Mouse (Mus musculus) midbrain, embryonic 12.5 days (tissue): ENCODE measurements around the gene Ppil3. TPM values are rescaled to one million over a fixed set of nuclear protein-coding genes. Genes with fewer than 3 reads are reported as not detected.

ENCODE experiments used
- ATAC-seq: fragments of 200-750 bp; cut with Nextera tagmentation; 2 replicates; pipeline ENCODE4 v1.8.0; 2017; ENCODE audit warnings: low read depth, moderate TSS enrichment, moderate library complexity; ENCODE audit not compliant: low FRiP score
- H3K27ac ChIP-seq: fragments of 300-500 bp; sonication (generic); replicated peaks from 2 replicates; pipeline ENCODE4 v1.5.1; 2016; ENCODE audit warnings: mild to moderate bottlenecking
- H3K27me3 ChIP-seq: fragments of 300-500 bp; sonication (generic); 2 replicates; pipeline ENCODE4 v1.6.1; 2016; ENCODE audit warnings: mild to moderate bottlenecking
- H3K36me3 ChIP-seq: fragments of 300-500 bp; sonication (generic); 2 replicates; pipeline ENCODE4 v1.6.1; 2016
- H3K4me1 ChIP-seq: fragments of 300-500 bp; sonication (generic); 2 replicates; pipeline ENCODE4 v1.6.1; 2016
- H3K4me2 ChIP-seq: fragments of 300-500 bp; sonication (generic); replicated peaks from 2 replicates; pipeline ENCODE4 v1.6.1; 2016; ENCODE audit warnings: mild to moderate bottlenecking, moderate library complexity
- H3K4me3 ChIP-seq: fragments of 300-500 bp; sonication (generic); 2 replicates; pipeline ENCODE4 v1.5.1; 2016; ENCODE audit warnings: mild to moderate bottlenecking
- H3K9ac ChIP-seq: fragments of 300-500 bp; sonication (generic); replicated peaks from 2 replicates; pipeline ENCODE4 v1.6.1; 2016; ENCODE audit warnings: mild to moderate bottlenecking, moderate library complexity
- H3K9me3 ChIP-seq: fragments of 300-500 bp; sonication (generic); 2 replicates; pipeline ENCODE4 v1.6.1; 2016; ENCODE audit warnings: mild to moderate bottlenecking
- WGBS: fragments of 180-500 bp; shearing (Covaris S2); methylation state at CpG from one replicate; pipeline ENCODE4 v1.1.7; 2016; 5-methylcytosine and 5-hydroxymethylcytosine counted together
- polyA plus RNA-seq: library from polyadenylated mRNA; unstranded; fragments of >200 nt; fragmentation: Nextera tagmentation; extraction: Ambion mirVana; gene quantifications from 2 replicates; pipeline ENCODE4 v1.2.1, GENCODE M21; 2016

The Ppil3 gene
- 51.9 and 52.8 TPM in 2 replicates for polyA plus RNA-seq

DNA sequence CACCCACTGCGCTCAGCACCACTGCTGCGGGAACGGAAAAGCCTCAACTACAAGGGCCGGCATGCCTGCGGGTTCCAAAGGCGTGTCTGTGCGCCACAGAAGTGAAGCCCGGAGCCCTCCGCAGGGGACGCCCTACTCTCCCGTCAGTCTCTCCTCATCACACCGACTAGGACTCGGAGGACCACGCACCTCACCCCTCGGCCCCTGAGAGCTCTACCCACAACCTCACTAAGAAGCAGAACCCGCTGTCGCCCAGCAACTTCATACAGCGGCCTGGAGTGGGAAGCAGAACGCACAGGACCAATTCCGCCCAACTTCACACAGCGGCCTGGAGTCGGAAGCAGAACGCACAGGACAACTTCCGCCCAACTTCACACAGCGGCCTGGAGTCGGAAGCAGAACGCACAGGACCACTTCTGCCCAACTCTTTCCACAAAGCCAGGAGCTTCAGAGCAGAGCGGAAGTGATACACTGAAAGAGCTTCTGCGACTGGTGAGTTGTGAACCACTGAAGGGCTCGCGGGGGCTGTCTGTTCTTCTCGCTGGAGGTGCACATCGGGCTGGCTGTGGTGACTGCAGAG, at the start of gene Ppil3, which contains the start of gene Nif3l1:
Gene Ppil3, minus strand, starts transcription at position 344 of the 580 bp plus-strand sequence.
Gene Nif3l1, plus strand, starts transcription at position 9 of the 580 bp plus-strand sequence.
- peak within 1 kb of the TSS; percentile 86 for H3K27ac ChIP-seq
- no peaks in the 10 kb centered on the region for H3K27me3 ChIP-seq
- WGBS: under 1% methylated on average over 33 of the region's 33 CpGs
- peaks cover 22% of the 10 kb centered on the region for H3K4me1 ChIP-seq
- H3K4me3 ChIP-seq: peak within 1 kb of the TSS; percentile 56
- H3K9ac ChIP-seq: peak within 1 kb of the TSS; percentile 80
- H3K36me3 ChIP-seq: peaks cover 30% of the 10 kb centered on the region
- H3K9me3 ChIP-seq: no peaks in the 10 kb centered on the region
- peak; percentile 94 for ATAC-seq
- peak within 1 kb of the TSS; percentile 62 for H3K4me2 ChIP-seq

GRCm38 (mm10) chr1:58482647-58483046, 37.4 kb upstream of the Ppil3 start:
- H3K4me3 ChIP-seq: no peak overlapping the region
- no peak overlapping the region for H3K27ac ChIP-seq
- H3K4me2 ChIP-seq: no peak overlapping the region
- WGBS: 93% methylated on average over 4 of the region's 4 CpGs
- H3K9me3 ChIP-seq: no peaks in the 10 kb centered on the region
- H3K4me1 ChIP-seq: no peaks in the 10 kb centered on the region
- peaks cover 78% of the 10 kb centered on the region for H3K36me3 ChIP-seq
- H3K27me3 ChIP-seq: no peaks in the 10 kb centered on the region
- no peak for ATAC-seq
- no peak overlapping the region for H3K9ac ChIP-seq

GRCm38 (mm10) chr1:58475662-58476061, 30.4 kb upstream of the Ppil3 start:
- Histone ChIP-seq H3K9me3 (no peaks in the 10 kb centered on the region), H3K9ac (no peak overlapping the region), H3K36me3 (peaks cover 79% of the 10 kb centered on the region), H3K4me3 (no peak overlapping the region), H3K27me3 (no peaks in the 10 kb centered on the region), H3K27ac (no peak overlapping the region), H3K4me2 (no peak overlapping the region), H3K4me1 (no peaks in the 10 kb centered on the region)
- no peak for ATAC-seq
- 96% methylated on average over 8 of the region's 8 CpGs for WGBS

DNA sequence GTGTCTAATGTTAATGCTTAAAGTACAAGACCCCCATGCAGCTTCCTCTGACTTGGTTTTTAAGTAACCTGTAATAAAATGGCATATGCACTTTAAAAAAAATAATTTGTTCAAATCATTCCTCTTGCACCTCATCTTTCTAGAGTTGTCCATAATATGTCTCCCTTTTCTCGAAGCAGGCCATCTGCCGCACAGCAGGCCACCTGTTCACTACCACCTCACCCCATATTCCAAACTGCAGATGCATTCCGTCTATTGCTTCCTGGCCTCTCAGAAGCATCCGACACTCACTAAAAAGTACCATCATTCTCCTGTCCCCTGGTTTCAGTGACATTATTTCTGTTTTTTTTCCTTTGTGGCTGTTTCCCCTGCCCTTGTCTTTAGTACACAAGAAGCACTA, 20.3 kb upstream of the Ppil3 start:
- H3K27me3 ChIP-seq: no peaks in the 10 kb centered on the region
- peaks cover 79% of the 10 kb centered on the region for H3K36me3 ChIP-seq
- H3K9ac ChIP-seq: no peak overlapping the region
- H3K4me1 ChIP-seq: no peaks in the 10 kb centered on the region
- H3K4me3 ChIP-seq: no peak overlapping the region
- H3K9me3 ChIP-seq: no peaks in the 10 kb centered on the region
- H3K4me2 ChIP-seq: no peak overlapping the region
- ATAC-seq: no peak
- H3K27ac ChIP-seq: no peak overlapping the region
- WGBS: 89% methylated on average over 4 of the region's 4 CpGs

DNA sequence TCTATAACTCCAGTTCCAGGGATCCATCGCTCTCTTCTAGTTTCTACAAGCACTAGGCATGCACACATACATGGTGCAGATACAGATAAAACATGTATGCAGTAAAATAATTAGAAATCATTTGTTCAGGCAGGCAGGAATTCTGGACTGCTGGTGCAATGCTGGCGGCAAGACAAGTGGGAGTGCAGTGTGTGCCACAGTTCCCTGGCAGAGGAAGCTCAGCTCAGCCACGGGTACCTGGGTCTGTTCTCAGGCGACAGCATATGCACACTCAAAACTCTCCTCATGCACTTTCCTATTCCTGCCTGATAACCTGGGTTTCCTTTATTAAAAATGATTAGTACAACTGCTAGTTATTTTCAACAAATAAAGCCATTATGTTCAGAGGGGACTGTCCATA, 19.8 kb upstream of the Ppil3 start:
- Histone ChIP-seq H3K27me3 (no peaks in the 10 kb centered on the region), H3K9me3 (no peaks in the 10 kb centered on the region), H3K4me2 (no peak overlapping the region), H3K36me3 (peaks cover 78% of the 10 kb centered on the region), H3K4me3 (no peak overlapping the region), H3K9ac (no peak overlapping the region), H3K4me1 (no peaks in the 10 kb centered on the region), H3K27ac (no peak overlapping the region)
- WGBS: 92% methylated on average over 4 of the region's 4 CpGs
- ATAC-seq: no peak

- H3K27ac ChIP-seq: no peak overlapping the region
- H3K9ac ChIP-seq: no peak overlapping the region
- ATAC-seq: no peak
- peaks cover 78% of the 10 kb centered on the region for H3K36me3 ChIP-seq
- no peaks in the 10 kb centered on the region for H3K4me1 ChIP-seq
- no peak overlapping the region for H3K4me3 ChIP-seq
- WGBS: 92% methylated on average over 2 of the region's 2 CpGs
- no peaks in the 10 kb centered on the region for H3K27me3 ChIP-seq
- H3K4me2 ChIP-seq: no peak overlapping the region
- no peaks in the 10 kb centered on the region for H3K9me3 ChIP-seq
Measured at GRCm38 (mm10) chr1:58463935-58464334, 18.6 kb upstream of the Ppil3 start.

DNA sequence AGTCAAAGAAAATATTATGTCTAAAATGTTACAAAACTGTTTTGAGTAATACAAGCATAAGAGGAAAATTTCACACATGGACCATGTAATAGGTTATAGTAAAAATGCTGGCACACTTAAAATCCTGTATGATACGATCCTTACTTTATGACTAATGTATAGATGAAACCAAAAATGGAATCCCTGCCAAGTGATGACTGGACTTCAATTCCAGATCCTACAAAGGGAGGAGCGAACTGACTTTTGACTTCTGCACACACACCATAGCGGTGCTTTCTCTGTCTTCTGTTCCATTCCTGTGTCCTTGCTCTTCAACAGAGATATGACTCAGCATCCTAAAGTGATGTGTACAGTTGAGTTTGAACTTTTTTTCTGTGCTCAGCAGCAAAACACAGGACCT, 15.3 kb upstream of the Ppil3 start:
- H3K4me2 ChIP-seq: no peak overlapping the region
- WGBS: 98% methylated on average over 3 of the region's 3 CpGs
- no peak overlapping the region for H3K9ac ChIP-seq
- no peaks in the 10 kb centered on the region for H3K4me1 ChIP-seq
- no peaks in the 10 kb centered on the region for H3K27me3 ChIP-seq
- no peak overlapping the region for H3K27ac ChIP-seq
- ATAC-seq: no peak
- peaks cover 92% of the 10 kb centered on the region for H3K36me3 ChIP-seq
- no peak overlapping the region for H3K4me3 ChIP-seq
- H3K9me3 ChIP-seq: no peaks in the 10 kb centered on the region

- Histone ChIP-seq H3K36me3 (peaks cover 92% of the 10 kb centered on the region), H3K27ac (no peak overlapping the region), H3K4me3 (no peak overlapping the region), H3K27me3 (no peaks in the 10 kb centered on the region), H3K4me2 (no peak overlapping the region), H3K9ac (no peak overlapping the region), H3K4me1 (no peaks in the 10 kb centered on the region), H3K9me3 (no peaks in the 10 kb centered on the region)
- 86% methylated on average over 2 of the region's 2 CpGs for WGBS
- no peak for ATAC-seq
Measured at GRCm38 (mm10) chr1:58458867-58459266, 13.6 kb upstream of the Ppil3 start.

- Histone ChIP-seq H3K9me3 (no peaks in the 10 kb centered on the region), H3K27me3 (no peaks in the 10 kb centered on the region), H3K4me2 (no peak overlapping the region), H3K27ac (no peak overlapping the region), H3K4me3 (no peak overlapping the region), H3K9ac (no peak overlapping the region), H3K4me1 (no peaks in the 10 kb centered on the region), H3K36me3 (peaks cover 94% of the 10 kb centered on the region)
- WGBS: 89% methylated on average over 5 of the region's 5 CpGs
- ATAC-seq: no peak
Measured at GRCm38 (mm10) chr1:58458175-58458574, 12.9 kb upstream of the Ppil3 start.

DNA sequence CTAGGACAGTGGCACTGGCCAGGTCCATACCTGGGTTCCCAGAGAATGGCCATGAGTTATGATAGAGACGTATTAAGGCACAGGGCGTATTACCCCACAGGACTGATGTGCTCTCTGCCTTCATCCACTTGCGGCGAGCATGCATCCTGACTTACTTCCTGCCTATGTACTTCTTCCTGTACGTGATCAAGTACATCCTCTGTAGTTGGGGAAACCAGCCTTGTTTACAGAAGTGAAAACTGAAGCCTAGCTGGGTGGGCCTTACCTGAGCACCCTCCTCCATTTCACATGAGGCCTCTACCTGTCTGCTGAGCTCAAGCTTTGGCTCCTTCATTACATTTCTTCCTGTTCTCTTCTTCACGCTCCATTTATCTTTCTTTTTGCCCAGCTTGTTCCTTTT, 9.0 kb upstream of the Ppil3 start:
- Histone ChIP-seq H3K27ac (no peak overlapping the region), H3K4me1 (no peaks in the 10 kb centered on the region), H3K9me3 (no peaks in the 10 kb centered on the region), H3K36me3 (peaks cover 83% of the 10 kb centered on the region), H3K4me2 (no peak overlapping the region), H3K9ac (no peak overlapping the region), H3K27me3 (no peaks in the 10 kb centered on the region), H3K4me3 (no peak overlapping the region)
- no peak for ATAC-seq
- WGBS: 97% methylated on average over 6 of the region's 6 CpGs

- no peak overlapping the region for H3K27ac ChIP-seq
- no peaks in the 10 kb centered on the region for H3K9me3 ChIP-seq
- H3K27me3 ChIP-seq: no peaks in the 10 kb centered on the region
- 88% methylated on average over 7 of the region's 7 CpGs for WGBS
- peaks cover 22% of the 10 kb centered on the region for H3K4me1 ChIP-seq
- no peak overlapping the region for H3K4me3 ChIP-seq
- H3K9ac ChIP-seq: no peak overlapping the region
- H3K36me3 ChIP-seq: peaks cover 38% of the 10 kb centered on the region
- no peak for ATAC-seq
- no peak overlapping the region for H3K4me2 ChIP-seq
Measured at GRCm38 (mm10) chr1:58448396-58448795, 3.1 kb upstream of the Ppil3 start.

DNA sequence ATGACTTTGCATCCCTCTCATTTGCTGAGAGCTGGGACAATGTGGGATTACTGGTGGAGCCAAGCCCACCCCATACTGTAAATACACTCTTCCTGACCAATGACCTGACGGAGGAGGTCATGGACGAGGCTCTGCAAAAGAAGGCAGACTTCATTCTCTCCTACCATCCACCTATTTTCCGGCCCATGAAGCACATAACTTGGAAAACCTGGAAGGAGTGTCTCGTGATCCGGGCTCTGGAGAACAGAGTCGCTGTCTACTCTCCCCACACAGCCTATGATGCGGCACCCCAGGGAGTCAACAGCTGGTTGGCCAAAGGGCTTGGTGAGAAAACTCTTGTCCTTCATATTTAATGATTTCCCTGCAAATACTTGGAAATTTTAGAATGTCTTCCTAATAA, 2.5 kb upstream of the Ppil3 start:
- Histone ChIP-seq H3K4me1 (peaks cover 22% of the 10 kb centered on the region), H3K27me3 (no peaks in the 10 kb centered on the region), H3K4me3 (no peak overlapping the region), H3K9ac (no peak overlapping the region), H3K4me2 (no peak overlapping the region), H3K36me3 (peaks cover 32% of the 10 kb centered on the region), H3K9me3 (no peaks in the 10 kb centered on the region), H3K27ac (no peak overlapping the region)
- ATAC-seq: no peak
- 93% methylated on average over 7 of the region's 7 CpGs for WGBS

GRCm38 (mm10) chr1:58445861-58446260, 575 bp upstream of the Ppil3 start:
- WGBS: 13% methylated on average over 11 of the region's 11 CpGs
- peaks cover 27% of the 10 kb centered on the region for H3K36me3 ChIP-seq
- H3K27ac ChIP-seq: peak overlapping the region; percentile 86
- ATAC-seq: 0 out of 2 replicates have a peak, but pooled peaks have one; percentile 7
- no peaks in the 10 kb centered on the region for H3K27me3 ChIP-seq
- peak overlapping the region; percentile 56 for H3K4me3 ChIP-seq
- H3K4me2 ChIP-seq: peak overlapping the region; percentile 62
- H3K9me3 ChIP-seq: no peaks in the 10 kb centered on the region
- H3K4me1 ChIP-seq: peaks cover 22% of the 10 kb centered on the region
- peak overlapping the region; percentile 80 for H3K9ac ChIP-seq
